Mouse (Mus musculus): ENCODE measurements at regions not wholly inside any gene's neighbourhood (a gene's known extent, or its start where the extent isn't known, plus 50 kb on each side); places are given as distances from the start of the nearest gene placed in this dataset.

DNA sequence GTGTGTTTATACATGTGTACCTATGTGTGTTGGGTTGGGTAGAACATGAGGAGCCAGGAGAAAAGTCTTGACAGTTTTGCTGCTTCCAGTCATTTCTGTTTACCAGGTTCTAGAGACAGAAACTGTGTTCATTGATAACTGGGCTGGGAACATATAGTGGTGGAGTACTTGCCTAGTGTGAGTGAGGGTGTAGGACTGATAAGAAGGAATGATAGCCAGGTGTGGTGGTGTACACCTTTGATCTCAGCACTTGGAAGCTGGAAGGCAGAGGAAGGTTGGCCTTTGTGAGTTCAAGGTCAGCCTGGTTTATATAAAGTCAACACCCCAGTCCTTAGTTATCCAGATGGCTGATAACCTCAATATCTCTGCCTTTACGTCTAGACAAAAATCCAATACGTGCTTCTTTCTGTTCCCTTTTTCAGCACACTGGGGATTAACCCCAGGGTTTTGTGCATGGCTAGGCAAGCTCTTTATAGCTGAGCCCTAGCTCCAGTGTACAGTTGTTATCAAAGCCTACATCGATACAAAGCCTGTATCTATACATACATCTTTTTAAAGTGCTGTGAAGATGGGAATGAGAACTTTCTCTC, 75.8 kb upstream of the Ptch1 start:
- Histone ChIP-seq H3K4me1 (ENCODE audit: control insufficient read depth, insufficient read depth, low read length) (no peaks in the 10 kb centered on the region), H3K27ac (ENCODE audit: insufficient read depth, low read length) (no peak overlapping the region), H3K4me3 (replicated peaks; ENCODE audit: insufficient read depth, low read depth, low read length) (no peak overlapping the region), H3K27me3 (ENCODE audit: control insufficient read depth, insufficient read depth, low read length) (no peaks in the 10 kb centered on the region)
- DNase-seq: no peak
- 89% methylated on average over 3 of the region's 3 CpGs for WGBS
- no peak for TF ChIP-seq POLR2A (IDR thresholded peaks at IDR 0.05; ENCODE audit: borderline replicate concordance, insufficient read depth, low read length)
- no peak for TF ChIP-seq CTCF (IDR thresholded peaks at IDR 0.05; ENCODE audit: borderline replicate concordance, insufficient read depth, low read depth, low read length)

DNA sequence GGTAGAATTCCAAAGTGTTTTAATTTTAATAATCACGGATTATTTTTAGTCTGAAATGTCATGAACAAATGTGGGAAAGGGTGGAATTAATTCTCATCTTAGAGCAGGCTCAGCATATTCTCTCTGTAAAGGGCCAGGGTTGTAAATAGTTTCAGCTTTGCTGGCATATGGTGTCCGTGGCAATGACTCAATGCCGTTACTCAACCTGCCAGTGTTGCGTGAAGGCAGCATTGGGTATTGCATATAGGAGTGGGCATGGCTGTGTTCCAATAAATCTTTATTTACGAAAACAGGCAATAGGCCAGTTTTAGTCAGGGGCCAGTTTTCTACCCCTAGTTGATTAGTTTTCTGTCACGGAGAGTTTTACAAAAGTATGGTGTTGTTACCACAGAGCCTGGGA, 81.1 kb upstream of the Ptch1 start:
- H3K27ac ChIP-seq (ENCODE audit: insufficient read depth, low read length): no peak overlapping the region
- H3K27me3 ChIP-seq (ENCODE audit: control insufficient read depth, insufficient read depth, low read length): no peaks in the 10 kb centered on the region
- peak in 1 of 2 experiments; percentile 8 for DNase-seq
- 32% methylated on average over 6 of the region's 6 CpGs for WGBS
- no peak overlapping the region for H3K4me3 ChIP-seq (replicated peaks; ENCODE audit: insufficient read depth, low read depth, low read length)
- TF ChIP-seq CTCF (IDR thresholded peaks at IDR 0.05; ENCODE audit: borderline replicate concordance, insufficient read depth, low read depth, low read length): no peak
- TF ChIP-seq POLR2A (IDR thresholded peaks at IDR 0.05; ENCODE audit: borderline replicate concordance, insufficient read depth, low read length): no peak
- no peaks in the 10 kb centered on the region for H3K4me1 ChIP-seq (ENCODE audit: control insufficient read depth, insufficient read depth, low read length)

GRCm38 (mm10) chr13:63657115-63657514, 83.7 kb upstream of the Ptch1 start:
- H3K4me3 ChIP-seq (replicated peaks; ENCODE audit: insufficient read depth, low read depth, low read length): no peak overlapping the region
- DNase-seq: no peak
- H3K27me3 ChIP-seq (ENCODE audit: control insufficient read depth, insufficient read depth, low read length): no peaks in the 10 kb centered on the region
- TF ChIP-seq POLR2A (IDR thresholded peaks at IDR 0.05; ENCODE audit: borderline replicate concordance, insufficient read depth, low read length) (no peak), CTCF (IDR thresholded peaks at IDR 0.05; ENCODE audit: borderline replicate concordance, insufficient read depth, low read depth, low read length) (no peak)
- no peak overlapping the region for H3K27ac ChIP-seq (ENCODE audit: insufficient read depth, low read length)
- H3K4me1 ChIP-seq (ENCODE audit: control insufficient read depth, insufficient read depth, low read length): no peaks in the 10 kb centered on the region
- WGBS: 90% methylated on average over 8 of the region's 8 CpGs

GRCm38 (mm10) chr13:63659412-63659811, 86.0 kb upstream of the Ptch1 start:
- 87% methylated on average over 7 of the region's 7 CpGs for WGBS
- Histone ChIP-seq H3K27me3 (ENCODE audit: control insufficient read depth, insufficient read depth, low read length) (no peaks in the 10 kb centered on the region), H3K4me3 (replicated peaks; ENCODE audit: insufficient read depth, low read depth, low read length) (no peak overlapping the region), H3K27ac (ENCODE audit: insufficient read depth, low read length) (no peak overlapping the region), H3K4me1 (ENCODE audit: control insufficient read depth, insufficient read depth, low read length) (no peaks in the 10 kb centered on the region)
- TF ChIP-seq CTCF (IDR thresholded peaks at IDR 0.05; ENCODE audit: borderline replicate concordance, insufficient read depth, low read depth, low read length) (no peak), POLR2A (IDR thresholded peaks at IDR 0.05; ENCODE audit: borderline replicate concordance, insufficient read depth, low read length) (no peak)
- no peak for DNase-seq

- H3K4me3 ChIP-seq (replicated peaks; ENCODE audit: insufficient read depth, low read depth, low read length): no peak overlapping the region
- no peak for DNase-seq
- TF ChIP-seq CTCF (IDR thresholded peaks at IDR 0.05; ENCODE audit: borderline replicate concordance, insufficient read depth, low read depth, low read length) (no peak), POLR2A (IDR thresholded peaks at IDR 0.05; ENCODE audit: borderline replicate concordance, insufficient read depth, low read length) (no peak)
- H3K27ac ChIP-seq (ENCODE audit: insufficient read depth, low read length): no peak overlapping the region
- no peaks in the 10 kb centered on the region for H3K27me3 ChIP-seq (ENCODE audit: control insufficient read depth, insufficient read depth, low read length)
- H3K4me1 ChIP-seq (ENCODE audit: control insufficient read depth, insufficient read depth, low read length): no peaks in the 10 kb centered on the region
- WGBS: 75% methylated on average over 4 of the region's 4 CpGs
Observed at GRCm38 (mm10) chr13:63660431-63660830, 87.0 kb upstream of the Ptch1 start.

- Histone ChIP-seq H3K4me1 (ENCODE audit: control insufficient read depth, insufficient read depth, low read length) (peaks cover 5% of the 10 kb centered on the region; the same call in 1 of the 2 replicates), H3K27ac (ENCODE audit: insufficient read depth, low read length) (no peak overlapping the region), H3K27me3 (ENCODE audit: control insufficient read depth, insufficient read depth, low read length) (no peaks in the 10 kb centered on the region), H3K4me3 (replicated peaks; ENCODE audit: insufficient read depth, low read depth, low read length) (no peak overlapping the region)
- no peak for TF ChIP-seq CTCF (IDR thresholded peaks at IDR 0.05; ENCODE audit: borderline replicate concordance, insufficient read depth, low read depth, low read length)
- no peak for TF ChIP-seq POLR2A (IDR thresholded peaks at IDR 0.05; ENCODE audit: borderline replicate concordance, insufficient read depth, low read length)
- WGBS: 57% methylated on average over 4 of the region's 4 CpGs
- DNase-seq: no peak
Observed at GRCm38 (mm10) chr13:63668576-63668975, 95.2 kb upstream of the Ptch1 start.

- Histone ChIP-seq H3K27me3 (ENCODE audit: control insufficient read depth, insufficient read depth, low read length) (no peaks in the 10 kb centered on the region), H3K27ac (ENCODE audit: insufficient read depth, low read length) (no peak overlapping the region), H3K4me1 (ENCODE audit: control insufficient read depth, insufficient read depth, low read length) (peaks cover 5% of the 10 kb centered on the region; the same call in 1 of the 2 replicates), H3K4me3 (replicated peaks; ENCODE audit: insufficient read depth, low read depth, low read length) (no peak overlapping the region)
- TF ChIP-seq CTCF (IDR thresholded peaks at IDR 0.05; ENCODE audit: borderline replicate concordance, insufficient read depth, low read depth, low read length) (no peak), POLR2A (IDR thresholded peaks at IDR 0.05; ENCODE audit: borderline replicate concordance, insufficient read depth, low read length) (no peak)
- DNase-seq: peak; percentile 1 to 10
- WGBS: 20% methylated on average over 2 of the region's 2 CpGs
Observed at GRCm38 (mm10) chr13:63669031-63669430, 95.6 kb upstream of the Ptch1 start.

- Histone ChIP-seq H3K4me1 (ENCODE audit: control insufficient read depth, insufficient read depth, low read length) (peaks cover 5% of the 10 kb centered on the region; the same call in 1 of the 2 replicates), H3K27ac (ENCODE audit: insufficient read depth, low read length) (no peak overlapping the region), H3K27me3 (ENCODE audit: control insufficient read depth, insufficient read depth, low read length) (no peaks in the 10 kb centered on the region), H3K4me3 (replicated peaks; ENCODE audit: insufficient read depth, low read depth, low read length) (no peak overlapping the region)
- no peak for DNase-seq
- no peak for TF ChIP-seq CTCF (IDR thresholded peaks at IDR 0.05; ENCODE audit: borderline replicate concordance, insufficient read depth, low read depth, low read length)
- TF ChIP-seq POLR2A (IDR thresholded peaks at IDR 0.05; ENCODE audit: borderline replicate concordance, insufficient read depth, low read length): no peak
- 75% methylated on average over 4 of the region's 4 CpGs for WGBS
Observed at GRCm38 (mm10) chr13:63672425-63672824, 99.0 kb upstream of the Ptch1 start.
